Mouse (Mus musculus) left cerebral cortex, adult 9 months (tissue): Measurements from ENCODE around the gene BC028528.
A peak's percentile ranks its signal among the peaks of the same experiment; 100 is the strongest.
"Not testable (repeated sequence)": the region's sequence is repeated elsewhere in the genome, so short reads cannot be mapped to it uniquely, and the experiment has no call there.

Source experiments
- DNase-seq, 2 experiments: peaks; one replicate each; pipeline ENCODE4 v3.0.0; 2022; ENCODE audit warnings: low spot score in 2 of 2

Gene BC028528

GRCm38 (mm10) chr3:95905146-95905939 lies 13.5 kb upstream of the BC028528 start:
- peak in 1 of 2 experiments; percentile 68 for DNase-seq

GRCm38 (mm10) chr3:95904568-95904967 lies 12.8 kb upstream of the BC028528 start, which contains the start of gene Car14:
TSS of gene Car14 (minus strand) at chr3:95904691.
- DNase-seq = no peak

- no peak for DNase-seq
Observed at GRCm38 (mm10) chr3:95903753-95904502, 12.1 kb upstream of the BC028528 start.

GRCm38 (mm10) chr3:95902643-95903042 lies 10.8 kb upstream of the BC028528 start:
- no peak for DNase-seq

- no peak for DNase-seq
Observed at GRCm38 (mm10) chr3:95902373-95902625, 10.5 kb upstream of the BC028528 start.

GRCm38 (mm10) chr3:95901616-95902372 lies 10.0 kb upstream of the BC028528 start:
- DNase-seq = no peak

GRCm38 (mm10) chr3:95899800-95900524 lies 8.2 kb upstream of the BC028528 start:
- DNase-seq = no peak

- not testable (repeated sequence) for DNase-seq
Observed at GRCm38 (mm10) chr3:95895501-95895900, 3.7 kb upstream of the BC028528 start.

- DNase-seq = no peak
Observed at GRCm38 (mm10) chr3:95894317-95895160, 2.7 kb upstream of the BC028528 start.

- peak; percentile 94 to 98 for DNase-seq
Observed at GRCm38 (mm10) chr3:95893606-95894316, 2.0 kb upstream of the BC028528 start, which contains the start of gene Aph1a. TSS of gene Aph1a (plus strand) at chr3:95893969.

GRCm38 (mm10) chr3:95893126-95893525 lies 1.3 kb upstream of the BC028528 start:
- no peak for DNase-seq

GRCm38 (mm10) chr3:95892066-95893052 lies 554 bp upstream of the BC028528 start:
- DNase-seq = no peak

GRCm38 (mm10) chr3:95889664-95890063 lies 2.1 kb downstream of the BC028528 start:
- DNase-seq = no peak

GRCm38 (mm10) chr3:95887596-95887995 lies 4.2 kb downstream of the BC028528 start:
- DNase-seq = no peak

- no peak for DNase-seq
Observed at GRCm38 (mm10) chr3:95884400-95884799, 7.4 kb downstream of the BC028528 start.

GRCm38 (mm10) chr3:95882816-95883425 lies 8.9 kb downstream of the BC028528 start:
- peak in 1 of 2 experiments; percentile 83 for DNase-seq

- peak; percentile 98 for DNase-seq
Observed at GRCm38 (mm10) chr3:95881979-95882815, 9.6 kb downstream of the BC028528 start, which contains the start of gene Ciart. TSS of gene Ciart (minus strand) at chr3:95882251.
